Mouse (Mus musculus) liver, postnatal 0 days (tissue): ENCODE results near the gene Relch. TPM values are rescaled to one million over a fixed set of nuclear protein-coding genes. Genes with fewer than 3 reads are reported as not detected.
A peak's percentile ranks its signal among the peaks of the same experiment; 100 is the strongest.

Experiments used
- ATAC-seq: fragments of 200-750 bp; cut with Nextera tagmentation; 2 replicates; pipeline ENCODE4 v1.8.0; 2017; ENCODE audit warnings: mild to moderate bottlenecking, moderate library complexity
- DNase-seq: peaks from one replicate; pipeline ENCODE4 v3.0.0-alpha.2; 2016
- H3K27ac ChIP-seq: fragments of 300-500 bp; sonication (generic); 2 replicates; pipeline ENCODE4 v1.5.1; 2014; ENCODE audit warnings: antibody characterized with exemption, moderate library complexity, mild to moderate bottlenecking, low read depth
- H3K27me3 ChIP-seq: fragments of 300-500 bp; sonication (generic); 2 replicates; pipeline ENCODE4 v1.6.1; 2014; ENCODE audit warnings: low read length, control low read depth, mixed read lengths; ENCODE audit not compliant: insufficient read depth
- H3K36me3 ChIP-seq: fragments of 300-500 bp; sonication (generic); replicated peaks from 2 replicates; pipeline ENCODE4 v1.6.1; 2014; ENCODE audit warnings: mild to moderate bottlenecking, control low read depth, low read length, moderate library complexity, mixed read lengths; ENCODE audit not compliant: insufficient read depth
- H3K4me1 ChIP-seq: fragments of 300-500 bp; sonication (generic); 2 replicates; pipeline ENCODE4 v1.6.1; 2014; ENCODE audit warnings: antibody characterized with exemption, mild to moderate bottlenecking, control low read depth; ENCODE audit not compliant: insufficient read depth
- H3K4me2 ChIP-seq: fragments of 300-500 bp; sonication (generic); 2 replicates; pipeline ENCODE4 v1.6.1; 2014; ENCODE audit warnings: low read depth, mild to moderate bottlenecking, low read length, moderate library complexity, mixed read lengths
- H3K4me3 ChIP-seq: fragments of 300-500 bp; sonication (generic); 2 replicates; pipeline ENCODE4 v1.5.1; 2014; ENCODE audit warnings: low read depth, low read length
- H3K9ac ChIP-seq: fragments of 300-500 bp; sonication (generic); replicated peaks from 2 replicates; pipeline ENCODE4 v1.6.1; 2014; ENCODE audit warnings: mild to moderate bottlenecking, moderate library complexity
- H3K9me3 ChIP-seq: fragments of 300-500 bp; sonication (generic); 2 replicates; pipeline ENCODE4 v1.6.1; 2016; ENCODE audit warnings: mild to moderate bottlenecking, control low read depth, low read length, mixed read lengths
- CTCF ChIP-seq: sonication (generic); IDR thresholded peaks from 2 replicates; pipeline ENCODE4 v1.5.1; 2016; ENCODE audit warnings: antibody characterized with exemption, low read depth
- EP300 ChIP-seq: IDR thresholded peaks from 2 replicates; pipeline ENCODE4 v1.6.1; 2016; ENCODE audit warnings: antibody characterized with exemption, low read depth, mild to moderate bottlenecking
- WGBS: fragments of 180-500 bp; shearing (Covaris S2); extraction: QIAGEN DNeasy Blood & Tissue Kit; methylation state at CpG from one replicate; pipeline ENCODE4 v1.1.7; 2014; ENCODE audit not compliant: insufficient replicate concordance; 5-methylcytosine and 5-hydroxymethylcytosine counted together
- polyA plus RNA-seq: library from polyadenylated mRNA; unstranded; fragments of >200 nt; fragmentation: Nextera tagmentation; extraction: Ambion mirVana; gene quantifications from 2 replicates; pipeline ENCODE4 v1.2.1, GENCODE M21; 2015

The Relch gene
- 10.5 and 11.5 TPM in 2 replicates for polyA plus RNA-seq

DNA sequence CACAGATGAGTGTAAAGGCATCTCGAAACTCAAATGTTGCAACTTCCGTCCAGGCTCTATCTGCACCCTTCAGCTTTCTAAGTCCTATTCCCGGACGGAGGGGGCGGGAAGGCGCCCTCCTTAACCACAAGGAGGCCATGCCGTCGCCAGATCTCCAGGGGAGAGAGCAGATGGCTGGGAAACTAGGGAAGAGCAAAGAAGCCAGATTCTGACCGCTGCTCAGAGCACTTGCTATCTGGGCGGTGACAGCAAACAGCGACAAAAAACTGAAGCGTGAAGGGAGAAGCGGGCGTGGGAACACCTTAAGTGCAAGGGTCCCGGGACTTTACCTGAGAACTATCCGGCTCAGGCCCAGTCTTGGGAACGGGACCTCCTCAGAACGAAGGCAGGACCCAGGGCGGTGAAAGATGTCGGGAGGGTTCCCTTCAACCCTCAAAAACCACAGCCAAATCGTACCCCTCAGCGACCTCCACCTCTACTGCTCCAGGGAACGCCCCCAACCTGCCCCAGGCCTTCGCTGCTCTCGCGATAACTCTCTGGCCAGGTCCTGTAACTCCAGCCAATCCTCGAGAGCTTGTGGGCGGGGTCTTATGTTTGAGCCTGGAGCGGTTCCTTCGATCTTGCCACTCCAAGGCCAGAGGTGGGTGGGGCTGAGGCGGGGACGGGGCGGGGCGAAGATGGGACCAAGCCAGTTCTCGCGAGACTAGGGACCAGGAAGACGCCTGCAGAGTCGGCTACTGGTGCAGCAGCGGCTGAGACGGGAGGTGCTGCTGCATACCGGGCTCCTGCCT is at the start of gene Relch, which contains the start of gene Pign:
TSS of gene Relch (plus strand) at position 691 of the 791 bp plus-strand sequence.
TSS of gene Pign (minus strand) at position 507 of the 791 bp plus-strand sequence.
- peak within 1 kb of the TSS; percentile 84 for H3K4me2 ChIP-seq
- peak within 1 kb of the TSS; percentile 95 for H3K4me3 ChIP-seq
- 1% methylated on average over 40 of the region's 41 CpGs for WGBS
- no peaks in the 10 kb centered on the region for H3K36me3 ChIP-seq
- peak; percentile 100 for DNase-seq
- peak within 1 kb of the TSS; percentile 89 for H3K27ac ChIP-seq
- H3K9ac ChIP-seq = peak within 1 kb of the TSS; percentile 95
- H3K4me1 ChIP-seq = peaks cover 21% of the 10 kb centered on the region
- no peaks in the 10 kb centered on the region for H3K9me3 ChIP-seq
- peak; percentile 99 for ATAC-seq
- TF ChIP-seq CTCF (peak; percentile 24; the same call in 1 of the 2 replicates), EP300 (peak; percentile 53; the same call in 1 of the 2 replicates)
- no peaks in the 10 kb centered on the region for H3K27me3 ChIP-seq

GRCm38 (mm10) chr1:105630481-105630880 is 33.2 kb upstream of the Relch start:
- 48% methylated on average over 3 of the region's 3 CpGs for WGBS
- no peaks in the 10 kb centered on the region for H3K27me3 ChIP-seq
- H3K9me3 ChIP-seq = no peaks in the 10 kb centered on the region
- TF ChIP-seq EP300 = no peak
- peak; percentile 68 for TF ChIP-seq CTCF
- no peaks in the 10 kb centered on the region for H3K4me1 ChIP-seq
- DNase-seq (no peak), ATAC-seq (no peak)
- H3K4me3 ChIP-seq = no peak overlapping the region
- no peak overlapping the region for H3K27ac ChIP-seq
- peaks cover 4% of the 10 kb centered on the region for H3K36me3 ChIP-seq
- H3K9ac ChIP-seq = no peak overlapping the region
- no peak overlapping the region for H3K4me2 ChIP-seq

- no peak overlapping the region for H3K4me2 ChIP-seq
- ATAC-seq (no peak), DNase-seq (no peak)
- no peaks in the 10 kb centered on the region for H3K9me3 ChIP-seq
- H3K4me1 ChIP-seq = no peaks in the 10 kb centered on the region
- 79% methylated on average over 3 of the region's 3 CpGs for WGBS
- peaks cover 22% of the 10 kb centered on the region for H3K36me3 ChIP-seq
- no peaks in the 10 kb centered on the region for H3K27me3 ChIP-seq
- TF ChIP-seq EP300 (no peak), CTCF (no peak)
- no peak overlapping the region for H3K27ac ChIP-seq
- H3K9ac ChIP-seq = no peak overlapping the region
- no peak overlapping the region for H3K4me3 ChIP-seq
Measured at GRCm38 (mm10) chr1:105644093-105644492, 19.6 kb upstream of the Relch start.

- peaks cover 24% of the 10 kb centered on the region for H3K36me3 ChIP-seq
- no peaks in the 10 kb centered on the region for H3K9me3 ChIP-seq
- no peak for DNase-seq
- H3K4me3 ChIP-seq = no peak overlapping the region
- H3K27me3 ChIP-seq = no peaks in the 10 kb centered on the region
- WGBS = 86% methylated on average over 1 of the region's 1 CpGs
- no peak for ATAC-seq
- no peak overlapping the region for H3K27ac ChIP-seq
- H3K9ac ChIP-seq = no peak overlapping the region
- TF ChIP-seq EP300 (no peak), CTCF (no peak)
- H3K4me2 ChIP-seq = no peak overlapping the region
- H3K4me1 ChIP-seq = no peaks in the 10 kb centered on the region
Measured at GRCm38 (mm10) chr1:105650650-105651049, 13.0 kb upstream of the Relch start.

GRCm38 (mm10) chr1:105653981-105654380 is 9.7 kb upstream of the Relch start:
- Histone ChIP-seq H3K4me3 (no peak overlapping the region), H3K4me2 (no peak overlapping the region), H3K4me1 (no peaks in the 10 kb centered on the region), H3K9ac (no peak overlapping the region), H3K27me3 (no peaks in the 10 kb centered on the region), H3K27ac (no peak overlapping the region), H3K36me3 (peaks cover 27% of the 10 kb centered on the region), H3K9me3 (no peaks in the 10 kb centered on the region)
- ATAC-seq (no peak), DNase-seq (no peak)
- WGBS = 91% methylated on average over 1 of the region's 1 CpGs
- TF ChIP-seq CTCF (no peak), EP300 (no peak)

- H3K27me3 ChIP-seq = no peaks in the 10 kb centered on the region
- H3K9ac ChIP-seq = no peak overlapping the region
- peaks cover 10% of the 10 kb centered on the region for H3K4me1 ChIP-seq
- WGBS = 23% methylated on average over 3 of the region's 3 CpGs
- H3K27ac ChIP-seq = no peak overlapping the region
- H3K9me3 ChIP-seq = no peaks in the 10 kb centered on the region
- ATAC-seq (no peak), DNase-seq (no peak)
- H3K36me3 ChIP-seq = peaks cover 18% of the 10 kb centered on the region
- no peak overlapping the region for H3K4me2 ChIP-seq
- no peak overlapping the region for H3K4me3 ChIP-seq
- TF ChIP-seq CTCF (peak; percentile 85), EP300 (0 out of 2 replicates have a peak, but pooled peaks have one; percentile 14)
Measured at GRCm38 (mm10) chr1:105660015-105660414, 3.6 kb upstream of the Relch start.
